Mouse (Mus musculus) E14TG2a.4 (cell line): ENCODE results near the gene Heatr9.

Experiments used
- CTCF ChIP-seq: conservative IDR thresholded peaks from 2 replicates; pipeline ENCODE4 v1.5.1; 2014; ENCODE audit warnings: low read length
- NANOG ChIP-seq: IDR thresholded peaks from 2 replicates; pipeline ENCODE4 v1.6.1; 2014; ENCODE audit warnings: borderline replicate concordance, low read length, mixed read lengths
- POU5F1 ChIP-seq: IDR thresholded peaks from 2 replicates; pipeline ENCODE4 v1.6.1; 2014; ENCODE audit warnings: low read length, borderline replicate concordance

- TF ChIP-seq CTCF (no peak), NANOG (no peak), POU5F1 (no peak)
These were observed 54.8 kb downstream of the Heatr9 start for GRCm38 (mm10) chr11:83467120-83467652.
